Mouse (Mus musculus) B cell, adult 67 days (primary cell): ENCODE results near the gene Zfp750. TPM values are rescaled to one million over a fixed set of nuclear protein-coding genes. Genes with fewer than 3 reads are reported as not detected.

Experiments used
- total RNA-seq, 2 experiments: library from RNA; stranded (reverse); gene quantifications; 4 replicates each; pipeline ENCODE4 v1.2.4; 2023

Zfp750 gene
- not detected for total RNA-seq

GRCm38 (mm10) chr11:121519131-121519530 is at the start of gene Zfp750:
Zfp750 (minus strand) TSS chr11:121519333.

Other genes starting within 250 kb of the Zfp750 start
- gene Wdr45b, start 164.9 kb downstream of the Zfp750 start, total RNA-seq: 10 to 100 TPM; 52.6 to 59.7 TPM
- gene Rab40b, start 131.1 kb downstream of the Zfp750 start, total RNA-seq: not detected
- gene Fn3krp, start 97.9 kb downstream of the Zfp750 start, total RNA-seq: 1 to 10 TPM; 5.9 to 8.0 TPM
- under 1 TPM in 1 of 2 experiments, not detected in 1; 0.15 TPM for gene Fn3k, start 84.4 kb downstream of the Zfp750 start, total RNA-seq
- 10 to 100 TPM; 32.7 to 36.2 TPM for gene Tbcd, start 67.4 kb downstream of the Zfp750 start, total RNA-seq
- gene B3gntl1, start 153.8 kb upstream of the Zfp750 start, total RNA-seq: 10 to 100 TPM; 13.2 to 15.2 TPM
- gene Metrnl, start 182.2 kb upstream of the Zfp750 start, total RNA-seq: 1 to 10 TPM in 1 of 2 experiments, under 1 TPM in 1; 0.67 to 2.1 TPM